Mouse (Mus musculus): ENCODE data around the gene Syne3.

Syne3 gene

GRCm38 (mm10) chr12:105025947-105026586, 16.5 kb upstream of the Syne3 start:
- no peak for DNase-seq (ENCODE audit: low spot score)

- DNase-seq (ENCODE audit: low spot score) = peak; percentile 61
Observed at GRCm38 (mm10) chr12:105025271-105025946, 15.8 kb upstream of the Syne3 start.

GRCm38 (mm10) chr12:105022776-105023175, 13.2 kb upstream of the Syne3 start:
- no peak for DNase-seq (ENCODE audit: low spot score)

GRCm38 (mm10) chr12:105022141-105022540, 12.5 kb upstream of the Syne3 start:
- no peak for DNase-seq (ENCODE audit: low spot score)

- DNase-seq (ENCODE audit: low spot score) = no peak
Observed at GRCm38 (mm10) chr12:105021441-105022069, 11.9 kb upstream of the Syne3 start.

- peak; percentile 59 for DNase-seq (ENCODE audit: low spot score)
Observed at GRCm38 (mm10) chr12:105019359-105020219, 10.0 kb upstream of the Syne3 start.

- no peak for DNase-seq (ENCODE audit: low spot score)
Observed at GRCm38 (mm10) chr12:105016639-105017038, 7.0 kb upstream of the Syne3 start.

- no peak for DNase-seq (ENCODE audit: low spot score)
Observed at GRCm38 (mm10) chr12:105016199-105016598, 6.6 kb upstream of the Syne3 start.

GRCm38 (mm10) chr12:105013065-105013464, 3.5 kb upstream of the Syne3 start:
- DNase-seq (ENCODE audit: low spot score) = peak; percentile 39

GRCm38 (mm10) chr12:105012314-105012713, 2.7 kb upstream of the Syne3 start:
- DNase-seq (ENCODE audit: low spot score) = no peak

- DNase-seq (ENCODE audit: low spot score) = no peak
Observed at GRCm38 (mm10) chr12:105011589-105011988, 2.0 kb upstream of the Syne3 start.

- DNase-seq (ENCODE audit: low spot score) = no peak
Observed at GRCm38 (mm10) chr12:105010213-105010790, 693 bp upstream of the Syne3 start.

GRCm38 (mm10) chr12:105008752-105009178, 844 bp downstream of the Syne3 start:
- DNase-seq (ENCODE audit: low spot score) = no peak

GRCm38 (mm10) chr12:105008150-105008549, 1.5 kb downstream of the Syne3 start:
- no peak for DNase-seq (ENCODE audit: low spot score)

GRCm38 (mm10) chr12:105005715-105005972, 4.0 kb downstream of the Syne3 start:
- DNase-seq (ENCODE audit: low spot score) = no peak

- no peak for DNase-seq (ENCODE audit: low spot score)
Observed at GRCm38 (mm10) chr12:105004956-105005714, 4.5 kb downstream of the Syne3 start.

- no peak for DNase-seq (ENCODE audit: low spot score)
Observed at GRCm38 (mm10) chr12:105003715-105004114, 5.9 kb downstream of the Syne3 start.

- no peak for DNase-seq (ENCODE audit: low spot score)
Observed at GRCm38 (mm10) chr12:105003158-105003557, 6.5 kb downstream of the Syne3 start.

- no peak for DNase-seq (ENCODE audit: low spot score)
Observed at GRCm38 (mm10) chr12:105002340-105003132, 7.1 kb downstream of the Syne3 start.

- DNase-seq (ENCODE audit: low spot score) = no peak
Observed at GRCm38 (mm10) chr12:105001317-105001716, 8.3 kb downstream of the Syne3 start.
